ENCODE assay signal across 9 mouse cellular contexts in genomic region chr1:40657978-40658496, GRCm38 (mm10). TPM values are rescaled to one million over a fixed set of nuclear protein-coding genes. Genes with fewer than 3 reads are reported as not detected.
A peak's percentile ranks its signal among the peaks of the same experiment; 100 is the strongest.
DNase-seq lines count a peak whose midpoint lies in the region; ATAC-seq lines count a peak whose summit lies in the region.
"Had no signal": no experiment of that assay in that cellular context is flagged by ENCODE, and none has a peak within 500 bp of the region (broad histone marks: within the 10 kb centered on the region; RNA-seq: fewer than 3 reads in every experiment).

No protein-coding gene starts in this region.

- no peaks in the 10 kb centered on the region for H3K4me1 ChIP-seq in hindbrain, embryonic 14.5 days (replicated peaks; ENCODE audit: control insufficient read depth, insufficient read depth, low read length)
- H3K4me1 ChIP-seq in hindbrain, embryonic 13.5 days (replicated peaks), result no peaks in the 10 kb centered on the region
- H3K4me1 ChIP-seq in embryonic facial prominence, embryonic 10.5 days, result peaks cover 25% of the 10 kb centered on the region
- H3K4me1 ChIP-seq in neural tube, embryonic 11.5 days (ENCODE audit: control insufficient read depth, insufficient read depth, low read length), result no peaks in the 10 kb centered on the region

- WGBS in hindbrain, embryonic 14.5 days, result 51% methylated on average over 8 of the region's 8 CpGs
- WGBS in hindbrain, embryonic 13.5 days, result 57% methylated on average over 8 of the region's 8 CpGs
- WGBS in embryonic facial prominence, embryonic 10.5 days, result 37% methylated on average over 8 of the region's 8 CpGs
- WGBS in neural tube, embryonic 11.5 days, result 52% methylated on average over 8 of the region's 8 CpGs

- peak; percentile 72 for DNase-seq in hindbrain, embryonic 14.5 days (ENCODE audit: low spot score)
- peak; percentile 91 for DNase-seq in NIH3T3 (ENCODE audit: low read depth)
- peak; percentile 77 for DNase-seq in embryonic facial prominence, embryonic 10.5 days (ENCODE audit: low spot score)
- peak; percentile 65 for DNase-seq in kidney, adult 11 months
- DNase-seq in left cerebral cortex, postnatal 10 days (ENCODE audit: extremely low spot score in 1 of 2, low spot score in 2 of 2), result peak; percentile 46 to 60
- DNase-seq in neural tube, embryonic 11.5 days (ENCODE audit: low spot score), result peak; percentile 37
- DNase-seq in urinary bladder, postnatal 36 days (ENCODE audit: low spot score in 2 of 2), result peak; percentile 65 to 73

- intact Hi-C loops in left cerebral cortex, postnatal 10 days (cut with DNase I), result loop anchor here (5.0 to 10.0 kb wide), 2 partner anchors 81 to 283 kb away; no protein-coding TSS in a partner anchor

- no peaks in the 10 kb centered on the region for H3K9me3 ChIP-seq in hindbrain, embryonic 14.5 days (ENCODE audit: control insufficient read depth, low read length)
- H3K9me3 ChIP-seq in hindbrain, embryonic 13.5 days, result no peaks in the 10 kb centered on the region
- H3K9me3 ChIP-seq in embryonic facial prominence, embryonic 10.5 days, result no peaks in the 10 kb centered on the region
- no peaks in the 10 kb centered on the region for H3K9me3 ChIP-seq in neural tube, embryonic 11.5 days (ENCODE audit: control insufficient read depth, low read length)

- no peak overlapping the region for H3K27ac ChIP-seq in hindbrain, embryonic 14.5 days
- H3K27ac ChIP-seq in hindbrain, embryonic 13.5 days, result no peak overlapping the region
- no peak overlapping the region for H3K27ac ChIP-seq in embryonic facial prominence, embryonic 10.5 days (replicated peaks)
- no peak overlapping the region for H3K27ac ChIP-seq in neural tube, embryonic 11.5 days (ENCODE audit: low read depth, low read length)
- H3K27ac ChIP-seq: macrophage had no signal

- H3K9ac ChIP-seq in hindbrain, embryonic 14.5 days, result no peak overlapping the region
- H3K9ac ChIP-seq in hindbrain, embryonic 13.5 days, result no peak overlapping the region
- no peak overlapping the region for H3K9ac ChIP-seq in neural tube, embryonic 11.5 days (ENCODE audit: low read length)

- H3K27me3 ChIP-seq in hindbrain, embryonic 14.5 days (ENCODE audit: control insufficient read depth, insufficient read depth, low read length), result no peaks in the 10 kb centered on the region
- no peaks in the 10 kb centered on the region for H3K27me3 ChIP-seq in hindbrain, embryonic 13.5 days
- H3K27me3 ChIP-seq in embryonic facial prominence, embryonic 10.5 days (replicated peaks; ENCODE audit: low read depth, poor library complexity, severe bottlenecking), result no peaks in the 10 kb centered on the region
- no peaks in the 10 kb centered on the region for H3K27me3 ChIP-seq in neural tube, embryonic 11.5 days (ENCODE audit: control insufficient read depth, insufficient read depth, low read length)

- H3K4me2 ChIP-seq in hindbrain, embryonic 14.5 days (replicated peaks), result no peak overlapping the region
- no peak overlapping the region for H3K4me2 ChIP-seq in hindbrain, embryonic 13.5 days
- no peak overlapping the region for H3K4me2 ChIP-seq in neural tube, embryonic 11.5 days (ENCODE audit: low read depth)

- ATAC-seq in hindbrain, embryonic 14.5 days (ENCODE audit: low FRiP score), result no peak
- ATAC-seq in hindbrain, embryonic 13.5 days (ENCODE audit: low FRiP score), result no peak
- ATAC-seq in neural tube, embryonic 11.5 days (ENCODE audit: insufficient read depth, low FRiP score, low TSS enrichment), result no peak

- H3K4me3 ChIP-seq in hindbrain, embryonic 14.5 days (replicated peaks; ENCODE audit: low read length), result no peak overlapping the region
- no peak overlapping the region for H3K4me3 ChIP-seq in hindbrain, embryonic 13.5 days
- no peak overlapping the region for H3K4me3 ChIP-seq in embryonic facial prominence, embryonic 10.5 days
- no peak overlapping the region for H3K4me3 ChIP-seq in neural tube, embryonic 11.5 days (ENCODE audit: low read depth, low read length)

- no peaks in the 10 kb centered on the region for H3K36me3 ChIP-seq in hindbrain, embryonic 14.5 days (replicated peaks; ENCODE audit: control insufficient read depth, insufficient read depth)
- no peaks in the 10 kb centered on the region for H3K36me3 ChIP-seq in hindbrain, embryonic 13.5 days
- no peaks in the 10 kb centered on the region for H3K36me3 ChIP-seq in embryonic facial prominence, embryonic 10.5 days (replicated peaks)
- H3K36me3 ChIP-seq in neural tube, embryonic 11.5 days (ENCODE audit: control insufficient read depth, insufficient read depth, low read length), result no peaks in the 10 kb centered on the region

RNA-seq across cellular contexts. Expression of gene Slc9a2, which starts 22.3 kb away (rescaled TPM):
- polyA plus RNA-seq in hindbrain, embryonic 14.5 days (2014; fragmentation: Nextera tagmentation; extraction: Ambion mirVana), result 0.12 and 0.18 TPM in 2 replicates
- not detected in 2 replicates for polyA plus RNA-seq in hindbrain, embryonic 13.5 days (2015; fragmentation: Nextera tagmentation; extraction: Ambion mirVana)
- polyA plus RNA-seq in embryonic facial prominence, embryonic 10.5 days (2016; fragmentation: Nextera tagmentation; extraction: Ambion mirVana), result not detected in 2 replicates
- total RNA-seq in left cerebral cortex, postnatal 10 days (2021), result 1 to 10 TPM; 2.8 to 3.6 TPM
- not detected in 2 replicates for polyA plus RNA-seq in neural tube, embryonic 11.5 days (2014; fragmentation: Nextera tagmentation; extraction: Ambion mirVana)
- polyA plus RNA-seq: macrophage had no signal

Comparison
In these comparisons a context has a peak if more than half of its experiments do, and no peak if none do; other contexts are left out.
1. DNase-seq: peak in every context shown above with its lines; median percentile 91 in NIH3T3; 77 in embryonic facial prominence, embryonic 10.5 days; 72 in hindbrain, embryonic 14.5 days; 69 in urinary bladder, postnatal 36 days; 65 in kidney, adult 11 months; 53 in left cerebral cortex, postnatal 10 days; 37 in neural tube, embryonic 11.5 days.